Mouse (Mus musculus) embryonic facial prominence, embryonic 14.5 days (tissue): Measurements from ENCODE around the gene Lztr1. TPM values are rescaled to one million over a fixed set of nuclear protein-coding genes. Genes with fewer than 3 reads are reported as not detected.

ENCODE experiments used
- ATAC-seq: fragments of 200-750 bp; cut with Nextera tagmentation; 2 replicates; pipeline ENCODE4 v1.8.0; 2017; ENCODE audit warnings: low read depth, moderate number of reproducible peaks, moderate TSS enrichment
- DNase-seq: peaks from one replicate; pipeline ENCODE4 v3.0.0-alpha.2; 2015; ENCODE audit warnings: low spot score
- H3K27ac ChIP-seq: fragments of 300-500 bp; sonication (generic); replicated peaks from 2 replicates; pipeline ENCODE4 v1.5.1; 2014; ENCODE audit warnings: low read depth, mild to moderate bottlenecking, low read length, moderate library complexity
- H3K27me3 ChIP-seq: fragments of 300-500 bp; sonication (generic); replicated peaks from 2 replicates; pipeline ENCODE4 v1.6.1; 2014; ENCODE audit warnings: low read length; ENCODE audit not compliant: control insufficient read depth, insufficient read depth
- H3K36me3 ChIP-seq: fragments of 300-500 bp; sonication (generic); 2 replicates; pipeline ENCODE4 v1.6.1; 2014; ENCODE audit warnings: low read length, mixed read lengths; ENCODE audit not compliant: control insufficient read depth, insufficient read depth
- H3K4me1 ChIP-seq: fragments of 300-500 bp; sonication (generic); 2 replicates; pipeline ENCODE4 v1.6.1; 2014; ENCODE audit warnings: antibody characterized with exemption, low read length; ENCODE audit not compliant: control insufficient read depth, insufficient read depth
- H3K4me2 ChIP-seq: fragments of 300-500 bp; sonication (generic); 2 replicates; pipeline ENCODE4 v1.6.1; 2014; ENCODE audit warnings: low read depth, mild to moderate bottlenecking, low read length, moderate library complexity, mixed read lengths
- H3K4me3 ChIP-seq: fragments of 300-500 bp; sonication (generic); 2 replicates; pipeline ENCODE4 v1.5.1; 2014; ENCODE audit warnings: low read depth, mild to moderate bottlenecking, low read length
- H3K9ac ChIP-seq: fragments of 300-500 bp; sonication (generic); 2 replicates; pipeline ENCODE4 v1.6.1; 2014; ENCODE audit warnings: low read depth, mild to moderate bottlenecking, low read length, moderate library complexity, mixed read lengths
- H3K9me3 ChIP-seq: fragments of 300-500 bp; sonication (generic); 2 replicates; pipeline ENCODE4 v1.6.1; 2016; ENCODE audit warnings: low read length; ENCODE audit not compliant: control insufficient read depth
- WGBS: fragments of 180-500 bp; shearing (Covaris S2); extraction: QIAGEN DNeasy Blood & Tissue Kit; methylation state at CpG from one replicate; pipeline ENCODE4 v1.1.7; 2014; 5-methylcytosine and 5-hydroxymethylcytosine counted together
- polyA plus RNA-seq: library from polyadenylated mRNA; unstranded; fragments of >200 nt; fragmentation: Nextera tagmentation; extraction: Ambion mirVana; gene quantifications from 2 replicates; pipeline ENCODE4 v1.2.1, GENCODE M21; 2014

Gene Lztr1
- polyA plus RNA-seq, 1 experiment from 2014 or later, result 77.2 TPM

DNA sequence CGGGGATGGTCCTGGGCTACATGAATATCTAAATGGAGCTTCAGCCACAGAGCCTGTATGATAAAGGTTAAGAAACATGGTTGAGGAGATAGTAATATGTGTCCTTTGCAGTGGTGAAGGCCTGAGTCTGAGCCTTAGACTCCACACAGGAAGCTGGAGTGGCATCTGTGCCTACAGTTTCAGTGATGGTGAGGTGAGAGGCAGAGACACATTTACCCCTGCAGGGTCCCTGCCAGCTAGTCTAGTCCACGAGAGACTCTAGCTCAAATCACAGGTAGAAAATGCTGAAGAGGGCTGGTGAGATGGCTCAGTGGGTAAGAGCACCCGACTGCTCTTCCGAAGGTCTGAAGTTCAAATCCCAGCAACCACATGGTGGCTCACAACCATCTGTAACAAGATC is 33.2 kb upstream of the Lztr1 start:
- no peak overlapping the region for H3K4me2 ChIP-seq
- no peak for DNase-seq
- no peaks in the 10 kb centered on the region for H3K27me3 ChIP-seq
- no peak overlapping the region for H3K9ac ChIP-seq
- no peaks in the 10 kb centered on the region for H3K9me3 ChIP-seq
- no peak overlapping the region for H3K27ac ChIP-seq
- H3K4me1 ChIP-seq, result no peaks in the 10 kb centered on the region
- H3K4me3 ChIP-seq, result no peak overlapping the region
- ATAC-seq, result no peak
- 88% methylated on average over 4 of the region's 4 CpGs for WGBS
- H3K36me3 ChIP-seq, result peaks cover 44% of the 10 kb centered on the region

- Histone ChIP-seq H3K4me3 (no peak overlapping the region), H3K36me3 (peaks cover 34% of the 10 kb centered on the region), H3K9ac (no peak overlapping the region), H3K27ac (no peak overlapping the region), H3K27me3 (no peaks in the 10 kb centered on the region), H3K9me3 (no peaks in the 10 kb centered on the region), H3K4me1 (no peaks in the 10 kb centered on the region), H3K4me2 (no peak overlapping the region)
- DNase-seq (no peak), ATAC-seq (no peak)
- WGBS, result 81% methylated on average over 4 of the region's 4 CpGs
Observed at GRCm38 (mm10) chr16:17478331-17478943, 30.1 kb upstream of the Lztr1 start.

DNA sequence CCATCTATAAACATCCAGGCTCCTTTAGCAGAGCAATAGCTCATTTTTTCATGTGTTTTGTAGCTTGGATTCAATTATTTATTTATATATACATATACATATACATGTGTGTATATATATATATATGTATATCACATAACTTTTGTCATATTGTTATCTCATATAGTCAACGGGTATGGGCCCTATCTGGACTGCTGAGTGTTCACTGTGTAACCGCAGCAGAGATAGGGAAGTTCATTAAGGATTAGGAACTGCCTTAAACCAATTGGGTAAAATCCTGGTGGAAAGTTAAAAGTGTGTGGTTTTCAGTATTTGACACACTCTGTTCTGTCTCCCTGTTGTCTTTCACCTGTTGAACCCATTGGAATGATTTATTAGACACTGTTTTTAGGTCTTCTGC is 27.0 kb upstream of the Lztr1 start:
- Histone ChIP-seq H3K4me1 (no peaks in the 10 kb centered on the region), H3K4me3 (no peak overlapping the region), H3K9me3 (no peaks in the 10 kb centered on the region), H3K36me3 (peaks cover 64% of the 10 kb centered on the region), H3K9ac (no peak overlapping the region), H3K4me2 (no peak overlapping the region), H3K27ac (no peak overlapping the region), H3K27me3 (no peaks in the 10 kb centered on the region)
- ATAC-seq, result no peak
- no peak for DNase-seq
- WGBS, result 95% methylated on average over 2 of the region's 2 CpGs

GRCm38 (mm10) chr16:17486505-17486904 is 22.0 kb upstream of the Lztr1 start:
- Histone ChIP-seq H3K4me1 (no peaks in the 10 kb centered on the region), H3K9me3 (no peaks in the 10 kb centered on the region), H3K4me3 (no peak overlapping the region), H3K27ac (no peak overlapping the region), H3K36me3 (peaks cover 58% of the 10 kb centered on the region), H3K4me2 (no peak overlapping the region), H3K27me3 (peaks cover 12% of the 10 kb centered on the region; the same call in 1 of the 2 replicates), H3K9ac (no peak overlapping the region)
- 38% methylated on average over 3 of the region's 3 CpGs for WGBS
- DNase-seq, result peak; percentile 68
- ATAC-seq, result no peak

- 46% methylated on average over 14 of the region's 14 CpGs for WGBS
- Histone ChIP-seq H3K9ac (no peak overlapping the region; the same call in 1 of the 2 replicates), H3K9me3 (no peaks in the 10 kb centered on the region), H3K36me3 (peaks cover 44% of the 10 kb centered on the region), H3K27ac (no peak overlapping the region), H3K4me1 (no peaks in the 10 kb centered on the region), H3K4me3 (peak overlapping the region; percentile 46), H3K4me2 (peak overlapping the region; percentile 90), H3K27me3 (peaks cover 12% of the 10 kb centered on the region; the same call in 1 of the 2 replicates)
- ATAC-seq, result 0 out of 2 replicates have a peak, but pooled peaks have one; percentile 1
- DNase-seq, result peak; percentile 27
Observed at GRCm38 (mm10) chr16:17488478-17489468, 19.7 kb upstream of the Lztr1 start.

GRCm38 (mm10) chr16:17489469-17490111 is 18.9 kb upstream of the Lztr1 start, which contains the start of gene Aifm3:
Gene Aifm3 (plus strand): TSS chr16:17489611.
- WGBS, result 2% methylated on average over 28 of the region's 47 CpGs
- no peaks in the 10 kb centered on the region for H3K4me1 ChIP-seq
- H3K4me2 ChIP-seq, result peak within 1 kb of the TSS; percentile 90
- H3K27me3 ChIP-seq, result peaks cover 12% of the 10 kb centered on the region; the same call in 1 of the 2 replicates
- no peak within 1 kb of the TSS for H3K27ac ChIP-seq
- peaks cover 36% of the 10 kb centered on the region for H3K36me3 ChIP-seq
- peak within 1 kb of the TSS; percentile 61 for H3K9ac ChIP-seq
- H3K4me3 ChIP-seq, result peak within 1 kb of the TSS; percentile 46
- DNase-seq, result no peak
- no peaks in the 10 kb centered on the region for H3K9me3 ChIP-seq
- peak; percentile 85 for ATAC-seq

DNA sequence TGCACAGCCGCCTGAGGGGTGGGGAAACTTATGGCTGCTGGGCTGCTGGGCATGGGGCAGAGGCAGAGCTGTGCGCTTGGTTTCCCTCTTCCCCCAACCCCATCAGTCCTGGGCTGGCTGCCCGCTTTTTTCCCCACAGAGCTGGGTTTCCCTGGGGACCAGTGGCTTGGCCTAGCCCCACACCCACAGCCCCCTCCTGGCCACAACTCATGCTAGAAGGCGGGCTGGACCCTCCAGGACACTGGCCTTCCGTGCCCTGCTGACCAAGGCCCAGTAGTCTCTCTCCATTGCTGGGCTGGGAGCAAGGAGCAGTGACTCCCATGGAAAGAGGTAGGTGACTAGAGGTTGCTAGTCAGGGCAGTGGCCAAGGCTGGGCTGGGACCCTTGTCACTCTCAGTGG is 17.3 kb upstream of the Lztr1 start:
- no peak overlapping the region for H3K4me2 ChIP-seq
- H3K9ac ChIP-seq, result no peak overlapping the region
- WGBS, result 83% methylated on average over 5 of the region's 5 CpGs
- ATAC-seq (no peak), DNase-seq (no peak)
- H3K36me3 ChIP-seq, result peaks cover 20% of the 10 kb centered on the region; the same call in 1 of the 2 replicates
- H3K27me3 ChIP-seq, result peaks cover 12% of the 10 kb centered on the region; the same call in 1 of the 2 replicates
- H3K4me1 ChIP-seq, result 0 out of 2 replicates have a peak, but pooled peaks cover under 1% of the 10 kb centered on the region
- no peak overlapping the region for H3K4me3 ChIP-seq
- no peaks in the 10 kb centered on the region for H3K9me3 ChIP-seq
- H3K27ac ChIP-seq, result no peak overlapping the region

GRCm38 (mm10) chr16:17491896-17492561 is 16.5 kb upstream of the Lztr1 start:
- Histone ChIP-seq H3K4me2 (no peak overlapping the region), H3K9me3 (no peaks in the 10 kb centered on the region), H3K27ac (no peak overlapping the region), H3K9ac (no peak overlapping the region), H3K27me3 (peaks cover 12% of the 10 kb centered on the region; the same call in 1 of the 2 replicates), H3K36me3 (peaks cover 12% of the 10 kb centered on the region; the same call in 1 of the 2 replicates), H3K4me3 (no peak overlapping the region), H3K4me1 (0 out of 2 replicates have a peak, but pooled peaks cover 9% of the 10 kb centered on the region)
- 71% methylated on average over 5 of the region's 5 CpGs for whole genome bisulfite sequencing
- no peak for DNase-seq
- ATAC-seq, result no peak
